Mouse (Mus musculus) lung, adult 18-20 months (tissue): Measurements from ENCODE around the gene Gm4353.

Experiments
- DNase-seq, 2 experiments: peaks; one replicate each; pipeline ENCODE4 v3.0.0; 2022; ENCODE audit warnings: mixed read lengths in 2 of 2

The Gm4353 gene

GRCm38 (mm10) chr7:116039538-116040466 is 44.6 kb downstream of the Gm4353 start:
- DNase-seq = peak; percentile 81 to 84

DNA sequence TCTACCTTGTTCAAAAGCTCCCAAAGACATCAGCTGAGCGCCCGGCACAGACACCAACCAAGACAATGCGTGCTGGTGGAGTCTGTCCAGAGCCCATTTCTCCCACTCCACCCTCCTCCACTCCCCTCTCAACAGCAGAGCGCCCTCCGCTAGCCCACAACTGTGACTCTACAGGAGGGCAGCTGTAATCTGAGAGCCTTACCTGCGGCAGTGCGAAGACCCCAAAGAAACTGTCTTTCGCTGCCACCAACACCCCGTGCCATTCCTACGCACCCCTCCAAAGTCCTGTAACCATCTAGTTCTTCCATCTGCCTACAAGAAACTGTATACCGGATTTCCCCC is 45.3 kb downstream of the Gm4353 start, which contains the start of gene 1110004F10Rik:
TSS of gene 1110004F10Rik (plus strand) at position 202 of the 342 bp plus-strand sequence.
- DNase-seq = no peak

DNA sequence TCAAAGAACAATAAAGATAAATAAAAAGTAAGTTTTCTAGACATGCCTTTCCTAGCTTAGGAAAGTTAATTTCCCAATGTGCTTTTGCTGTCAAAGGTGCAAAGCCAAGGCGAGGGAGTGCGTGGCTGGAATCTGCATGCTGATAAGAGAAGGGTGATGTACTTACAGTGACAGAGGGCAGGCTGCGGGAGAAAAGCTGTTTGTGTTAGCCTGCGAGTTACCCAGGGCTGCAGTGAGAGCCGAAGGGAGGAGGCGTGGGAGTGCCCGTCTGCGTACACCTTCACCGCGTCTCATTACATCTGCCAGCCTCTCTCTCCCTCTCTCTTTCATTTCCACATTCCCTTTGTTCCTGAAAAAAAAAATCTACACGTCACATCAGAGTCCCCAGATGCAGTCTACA is 45.9 kb downstream of the Gm4353 start, which contains the start of gene Sox6:
TSS of gene Sox6 (minus strand) at position 286 of the 400 bp plus-strand sequence.
- peak in 1 of 2 experiments; percentile 16 for DNase-seq

DNA sequence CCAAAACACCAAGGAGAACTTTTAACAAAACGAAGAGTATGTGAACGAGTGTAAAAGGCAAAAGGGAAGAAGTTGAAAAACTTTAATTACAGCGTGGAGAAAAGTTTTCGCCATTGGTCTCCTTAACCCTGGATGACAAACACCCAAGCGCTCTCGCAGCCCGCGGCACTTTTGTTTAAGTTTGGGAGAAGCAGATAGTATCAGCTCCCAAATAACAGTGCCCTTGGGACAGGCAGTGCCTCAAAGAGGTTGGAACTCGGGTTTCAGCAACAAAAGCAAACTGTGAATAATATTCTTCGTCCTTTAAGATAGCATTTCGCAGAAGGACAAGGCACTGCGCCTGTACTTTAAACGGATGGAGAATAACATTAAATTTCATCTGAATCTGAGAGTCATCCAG is 46.4 kb downstream of the Gm4353 start:
- DNase-seq = no peak

DNA sequence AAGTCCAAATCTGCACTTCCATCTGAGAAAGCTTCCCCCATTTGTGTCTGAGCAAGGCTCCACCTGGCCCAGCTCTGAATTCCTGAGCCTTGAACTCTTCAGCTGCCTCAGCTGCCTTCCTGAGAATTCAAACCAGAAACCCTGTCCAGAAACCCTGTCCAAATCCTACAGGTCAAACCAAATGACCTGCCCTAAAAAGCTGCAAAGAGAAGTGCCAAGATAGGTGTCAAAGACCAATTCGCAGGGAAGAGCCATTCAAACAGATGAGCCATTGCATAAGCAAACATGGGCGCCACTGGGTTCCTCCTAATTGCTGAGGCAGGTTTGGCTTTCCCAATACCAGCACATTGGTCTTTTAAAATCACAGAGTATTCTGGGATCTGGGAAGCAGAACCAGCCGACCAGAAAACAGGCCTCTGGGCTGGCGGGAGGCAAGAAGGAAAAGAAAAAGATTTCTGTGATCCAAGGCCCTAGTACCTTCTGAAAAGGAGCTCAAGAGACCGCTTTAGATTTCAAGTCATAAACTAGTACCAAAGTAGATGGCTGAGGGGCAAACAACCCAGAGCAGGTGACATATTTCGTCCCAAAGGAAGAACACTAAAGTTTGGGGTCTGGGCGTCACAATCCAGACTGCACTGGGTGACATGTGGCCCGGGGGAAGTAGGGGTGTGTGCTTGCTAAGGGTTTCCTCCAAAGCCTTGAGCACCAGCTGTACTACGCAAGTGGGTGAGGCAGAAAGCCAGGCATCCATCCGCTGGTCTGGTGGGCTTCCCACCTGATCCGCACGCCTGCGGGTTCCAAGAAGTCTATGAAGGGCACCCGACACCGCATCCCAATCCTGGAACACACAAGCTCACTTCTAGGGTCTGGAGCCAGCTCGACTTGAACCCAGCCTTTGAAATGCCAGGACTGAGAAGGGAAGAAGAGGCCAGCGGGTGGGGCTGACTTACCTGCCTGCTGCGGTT is 47.6 kb downstream of the Gm4353 start:
- no peak for DNase-seq

DNA sequence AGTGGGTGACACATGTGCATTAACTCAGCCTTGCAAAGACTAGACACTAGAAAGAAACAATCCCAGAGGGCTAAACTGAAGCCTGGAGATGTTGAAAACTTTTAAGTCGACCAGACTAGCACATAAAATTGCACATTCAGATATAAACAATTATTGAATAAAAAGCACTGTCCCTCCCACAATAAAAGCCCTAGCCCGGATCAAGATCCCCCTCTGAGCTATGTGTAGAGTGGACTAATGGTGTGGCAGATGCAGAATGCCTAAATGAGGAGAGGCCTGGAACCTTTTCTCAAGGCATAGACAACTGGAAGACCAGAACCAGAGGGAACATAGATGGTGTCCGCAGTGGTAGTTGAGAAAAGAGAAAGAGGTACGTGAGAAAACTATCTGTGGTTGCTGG is 48.9 kb downstream of the Gm4353 start:
- DNase-seq = no peak

GRCm38 (mm10) chr7:116034282-116034758 is 50.1 kb downstream of the Gm4353 start:
- DNase-seq = peak; percentile 48 to 56

- DNase-seq = peak; percentile 63 to 66
Measured at GRCm38 (mm10) chr7:116033371-116034241, 50.8 kb downstream of the Gm4353 start.
